Mouse (Mus musculus) liver, embryonic 11.5 days (tissue): ENCODE data around the gene Notch2. TPM values are rescaled to one million over a fixed set of nuclear protein-coding genes. Genes with fewer than 3 reads are reported as not detected.

Experiments used
- ATAC-seq: fragments of 200-750 bp; cut with Nextera tagmentation; replicated peaks from 2 replicates; pipeline ENCODE4 v1.8.0; 2017; ENCODE audit warnings: moderate number of reproducible peaks, mild to moderate bottlenecking, moderate TSS enrichment, moderate library complexity; ENCODE audit not compliant: low FRiP score
- DNase-seq: peaks from one replicate; pipeline ENCODE4 v3.0.0-alpha.2; 2017; ENCODE audit warnings: low spot score
- H3K27ac ChIP-seq: fragments of 300-500 bp; sonication (generic); 2 replicates; pipeline ENCODE4 v1.5.1; 2014; ENCODE audit warnings: mild to moderate bottlenecking, low read depth, low read length, control low read depth
- H3K27me3 ChIP-seq: fragments of 300-500 bp; sonication (generic); replicated peaks from 2 replicates; pipeline ENCODE4 v1.6.1; 2014; ENCODE audit warnings: low read length, mixed read lengths; ENCODE audit not compliant: control insufficient read depth, insufficient read depth
- H3K36me3 ChIP-seq: fragments of 300-500 bp; sonication (generic); 2 replicates; pipeline ENCODE4 v1.6.1; 2014; ENCODE audit warnings: mild to moderate bottlenecking, low read length, moderate library complexity, mixed read lengths; ENCODE audit not compliant: control insufficient read depth, insufficient read depth
- H3K4me1 ChIP-seq: fragments of 300-500 bp; sonication (generic); replicated peaks from 2 replicates; pipeline ENCODE4 v1.6.1; 2014; ENCODE audit warnings: low read length, mixed read lengths; ENCODE audit not compliant: control insufficient read depth, insufficient read depth
- H3K4me2 ChIP-seq: fragments of 300-500 bp; sonication (generic); 2 replicates; pipeline ENCODE4 v1.6.1; 2014; ENCODE audit warnings: mild to moderate bottlenecking, control low read depth, moderate library complexity
- H3K4me3 ChIP-seq: fragments of 300-500 bp; sonication (generic); 2 replicates; pipeline ENCODE4 v1.5.1; 2014; ENCODE audit warnings: low read depth, low read length, control low read depth
- H3K9ac ChIP-seq: fragments of 300-500 bp; sonication (generic); 2 replicates; pipeline ENCODE4 v1.6.1; 2014; ENCODE audit warnings: low read depth, low read length, control low read depth
- H3K9me3 ChIP-seq: fragments of 300-500 bp; sonication (generic); 2 replicates; pipeline ENCODE4 v1.6.1; 2016; ENCODE audit warnings: low read length, inconsistent platforms, mixed read lengths; ENCODE audit not compliant: control insufficient read depth
- WGBS: fragments of 180-500 bp; shearing (Covaris S2); extraction: QIAGEN DNeasy Blood & Tissue Kit; methylation state at CpG from one replicate; pipeline ENCODE4 v1.1.7; 2014; 5-methylcytosine and 5-hydroxymethylcytosine counted together
- polyA plus RNA-seq: library from polyadenylated mRNA; unstranded; fragments of >200 nt; fragmentation: Nextera tagmentation; extraction: Ambion mirVana; gene quantifications from 2 replicates; pipeline ENCODE4 v1.2.1, GENCODE M21; 2014

Gene Notch2
- polyA plus RNA-seq, 1 experiment from 2014 or later: 17.2 TPM

GRCm38 (mm10) chr3:98096981-98097380 lies 83.7 kb downstream of the Notch2 start:
- ATAC-seq (no peak), DNase-seq (no peak)
- Histone ChIP-seq H3K36me3 (peaks cover 28% of the 10 kb centered on the region), H3K4me2 (no peak overlapping the region), H3K9ac (no peak overlapping the region), H3K9me3 (no peaks in the 10 kb centered on the region), H3K4me3 (no peak overlapping the region), H3K27ac (no peak overlapping the region), H3K27me3 (no peaks in the 10 kb centered on the region), H3K4me1 (no peaks in the 10 kb centered on the region)
- WGBS: 91% methylated on average over 7 of the region's 7 CpGs

GRCm38 (mm10) chr3:98098676-98099075 lies 85.3 kb downstream of the Notch2 start:
- Histone ChIP-seq H3K27me3 (no peaks in the 10 kb centered on the region), H3K4me2 (no peak overlapping the region), H3K9ac (no peak overlapping the region), H3K4me3 (no peak overlapping the region), H3K4me1 (no peaks in the 10 kb centered on the region), H3K27ac (no peak overlapping the region), H3K9me3 (peaks cover 7% of the 10 kb centered on the region), H3K36me3 (peaks cover 42% of the 10 kb centered on the region)
- no peak for DNase-seq
- ATAC-seq: no peak
- 82% methylated on average over 5 of the region's 5 CpGs for WGBS

DNA sequence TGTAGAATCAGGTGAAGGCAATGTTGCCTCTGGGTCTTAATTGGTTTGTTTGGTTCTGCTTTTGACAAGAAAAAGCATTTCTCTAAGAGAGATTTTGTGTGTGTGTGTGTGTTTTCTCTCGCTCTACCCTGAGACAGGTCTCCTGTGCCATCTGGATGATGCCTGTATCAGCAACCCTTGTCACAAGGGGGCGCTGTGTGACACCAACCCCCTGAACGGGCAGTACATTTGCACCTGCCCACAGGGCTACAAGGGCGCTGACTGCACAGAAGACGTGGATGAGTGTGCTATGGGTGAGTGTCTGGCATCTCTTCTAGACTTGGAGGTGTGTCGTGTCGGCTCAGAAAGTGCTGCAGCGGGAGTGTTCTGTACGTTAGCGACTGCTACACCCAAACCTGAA lies 86.0 kb downstream of the Notch2 start:
- Histone ChIP-seq H3K9ac (no peak overlapping the region), H3K4me2 (no peak overlapping the region), H3K27me3 (no peaks in the 10 kb centered on the region), H3K4me3 (no peak overlapping the region), H3K4me1 (no peaks in the 10 kb centered on the region), H3K9me3 (peaks cover 7% of the 10 kb centered on the region), H3K27ac (no peak overlapping the region), H3K36me3 (peaks cover 46% of the 10 kb centered on the region)
- no peak for ATAC-seq
- 86% methylated on average over 10 of the region's 10 CpGs for WGBS
- no peak for DNase-seq

DNA sequence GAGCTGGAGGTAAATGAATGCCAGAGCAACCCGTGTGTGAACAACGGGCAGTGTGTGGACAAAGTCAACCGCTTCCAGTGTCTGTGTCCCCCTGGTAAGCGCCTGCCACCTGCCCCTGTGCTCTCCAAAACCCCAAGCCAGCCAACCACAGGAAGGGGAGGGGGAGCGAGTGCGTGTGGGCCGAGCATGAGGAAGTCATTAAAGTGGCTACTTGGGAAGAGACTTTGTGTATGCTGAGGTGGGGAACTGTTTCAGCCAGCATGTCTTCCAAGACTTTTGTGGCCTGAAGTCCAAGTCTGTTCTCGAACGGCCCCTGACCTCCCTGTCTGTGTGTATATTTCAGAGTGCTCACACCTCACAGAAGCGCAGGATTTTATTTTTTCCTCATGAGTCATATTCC lies 88.2 kb downstream of the Notch2 start:
- H3K4me3 ChIP-seq: no peak overlapping the region
- no peaks in the 10 kb centered on the region for H3K4me1 ChIP-seq
- no peak overlapping the region for H3K9ac ChIP-seq
- ATAC-seq: no peak
- DNase-seq: no peak
- no peak overlapping the region for H3K4me2 ChIP-seq
- 56% methylated on average over 10 of the region's 10 CpGs for WGBS
- peaks cover 7% of the 10 kb centered on the region for H3K9me3 ChIP-seq
- no peaks in the 10 kb centered on the region for H3K27me3 ChIP-seq
- H3K27ac ChIP-seq: no peak overlapping the region
- peaks cover 48% of the 10 kb centered on the region for H3K36me3 ChIP-seq

GRCm38 (mm10) chr3:98104851-98105471 lies 91.6 kb downstream of the Notch2 start:
- DNase-seq (no peak), ATAC-seq (no peak)
- Histone ChIP-seq H3K27me3 (no peaks in the 10 kb centered on the region), H3K9me3 (peaks cover 7% of the 10 kb centered on the region), H3K4me3 (no peak overlapping the region), H3K27ac (no peak overlapping the region), H3K36me3 (peaks cover 53% of the 10 kb centered on the region), H3K4me2 (no peak overlapping the region), H3K9ac (no peak overlapping the region), H3K4me1 (no peaks in the 10 kb centered on the region)
- WGBS: 79% methylated on average over 9 of the region's 9 CpGs

- no peak for ATAC-seq
- Histone ChIP-seq H3K9me3 (peaks cover 7% of the 10 kb centered on the region), H3K27me3 (no peaks in the 10 kb centered on the region), H3K4me2 (no peak overlapping the region), H3K36me3 (peaks cover 48% of the 10 kb centered on the region), H3K27ac (no peak overlapping the region), H3K4me3 (no peak overlapping the region), H3K4me1 (no peaks in the 10 kb centered on the region), H3K9ac (no peak overlapping the region)
- WGBS: 92% methylated on average over 6 of the region's 6 CpGs
- DNase-seq: no peak
Observed at GRCm38 (mm10) chr3:98105496-98105895, 92.2 kb downstream of the Notch2 start.

- ATAC-seq: no peak
- H3K27ac ChIP-seq: no peak overlapping the region
- peaks cover 41% of the 10 kb centered on the region for H3K36me3 ChIP-seq
- WGBS: 74% methylated on average over 4 of the region's 4 CpGs
- no peak overlapping the region for H3K4me2 ChIP-seq
- H3K9me3 ChIP-seq: peaks cover 7% of the 10 kb centered on the region
- H3K4me1 ChIP-seq: no peaks in the 10 kb centered on the region
- no peak overlapping the region for H3K9ac ChIP-seq
- DNase-seq: no peak
- H3K27me3 ChIP-seq: no peaks in the 10 kb centered on the region
- no peak overlapping the region for H3K4me3 ChIP-seq
Observed at GRCm38 (mm10) chr3:98106115-98106514, 92.8 kb downstream of the Notch2 start.

- Histone ChIP-seq H3K4me1 (no peaks in the 10 kb centered on the region), H3K4me3 (no peak overlapping the region), H3K9ac (no peak overlapping the region), H3K36me3 (peaks cover 38% of the 10 kb centered on the region), H3K4me2 (no peak overlapping the region), H3K27me3 (no peaks in the 10 kb centered on the region), H3K27ac (no peak overlapping the region), H3K9me3 (peaks cover 7% of the 10 kb centered on the region)
- 91% methylated on average over 12 of the region's 12 CpGs for WGBS
- DNase-seq (no peak), ATAC-seq (no peak)
Observed at GRCm38 (mm10) chr3:98106590-98107313, 93.4 kb downstream of the Notch2 start.

GRCm38 (mm10) chr3:98108416-98108815 lies 95.1 kb downstream of the Notch2 start:
- Histone ChIP-seq H3K4me2 (no peak overlapping the region), H3K4me3 (no peak overlapping the region), H3K4me1 (no peaks in the 10 kb centered on the region), H3K9ac (no peak overlapping the region), H3K27ac (no peak overlapping the region), H3K9me3 (no peaks in the 10 kb centered on the region), H3K36me3 (peaks cover 25% of the 10 kb centered on the region), H3K27me3 (no peaks in the 10 kb centered on the region)
- ATAC-seq (no peak), DNase-seq (no peak)
- WGBS: 85% methylated on average over 4 of the region's 4 CpGs
